Mouse (Mus musculus): Measurements from ENCODE around the gene Zfp759. TPM values are rescaled to one million over a fixed set of nuclear protein-coding genes. Genes with fewer than 3 reads are reported as not detected.
"Not testable (repeated sequence)": the region's sequence is repeated elsewhere in the genome, so short reads cannot be mapped to it uniquely, and the experiment has no call there.

Zfp759 gene
- polyA plus RNA-seq, 1 experiment, result 0.21 TPM

GRCm38 (mm10) chr13:67112096-67112495 is 9.4 kb upstream of the Zfp759 start:
- no peak for TF ChIP-seq CTCF (IDR thresholded peaks at IDR 0.05; ENCODE audit: insufficient read depth, low read length)
- no peak for TF ChIP-seq POLR2A (IDR thresholded peaks at IDR 0.05; ENCODE audit: borderline replicate concordance, extremely low read depth, low read depth, low read length)

GRCm38 (mm10) chr13:67113287-67113686 is 8.2 kb upstream of the Zfp759 start:
- WGBS, result 84% methylated on average over 2 of the region's 2 CpGs
- TF ChIP-seq POLR2A (IDR thresholded peaks at IDR 0.05; ENCODE audit: borderline replicate concordance, extremely low read depth, low read depth, low read length), result no peak
- no peak for TF ChIP-seq CTCF (IDR thresholded peaks at IDR 0.05; ENCODE audit: insufficient read depth, low read length)
- DNase-seq, result no peak
- Histone ChIP-seq H3K4me3 (replicated peaks; ENCODE audit: extremely low read depth, low read depth, low read length) (no peak overlapping the region), H3K4me1 (ENCODE audit: control insufficient read depth, insufficient read depth, low read length) (no peaks in the 10 kb centered on the region)

More at GRCm38 (mm10) chr13:67112096-67112495, 9.4 kb upstream of the Zfp759 start:
- Histone ChIP-seq H3K4me3 (replicated peaks; ENCODE audit: extremely low read depth, low read depth, low read length) (no peak overlapping the region), H3K4me1 (ENCODE audit: control insufficient read depth, insufficient read depth, low read length) (0 out of 2 replicates have a peak, but pooled peaks cover 2% of the 10 kb centered on the region)
- DNase-seq, result peak; percentile 22
- WGBS, result 80% methylated on average over 12 of the region's 12 CpGs

- DNase-seq; H3K4me1 ChIP-seq (ENCODE audit: control insufficient read depth, insufficient read depth, low read length): not testable (repeated sequence)
- WGBS, result 90% methylated on average over 8 of the region's 8 CpGs
Observed at GRCm38 (mm10) chr13:67116163-67116562, 5.3 kb upstream of the Zfp759 start, which contains the start of gene Rslcan18. Rslcan18 (minus strand) TSS chr13:67116263.

GRCm38 (mm10) chr13:67124460-67124859 is 3.0 kb downstream of the Zfp759 start:
- WGBS, result 89% methylated on average over 1 of the region's 1 CpGs
- no peak for DNase-seq
- Histone ChIP-seq H3K4me3 (replicated peaks; ENCODE audit: extremely low read depth, low read depth, low read length) (no peak overlapping the region), H3K4me1 (ENCODE audit: control insufficient read depth, insufficient read depth, low read length) (peaks cover 2% of the 10 kb centered on the region; the same call in 1 of the 2 replicates)
- TF ChIP-seq CTCF (IDR thresholded peaks at IDR 0.05; ENCODE audit: insufficient read depth, low read length), result no peak
- no peak for TF ChIP-seq POLR2A (IDR thresholded peaks at IDR 0.05; ENCODE audit: borderline replicate concordance, extremely low read depth, low read depth, low read length)

More at GRCm38 (mm10) chr13:67116163-67116562, 5.3 kb upstream of the Zfp759 start, which contains the start of gene Rslcan18:
- H3K4me3 ChIP-seq (replicated peaks; ENCODE audit: extremely low read depth, low read depth, low read length), result not testable (repeated sequence)

GRCm38 (mm10) chr13:67127507-67127906 is 6.0 kb downstream of the Zfp759 start:
- H3K4me3 ChIP-seq (replicated peaks; ENCODE audit: extremely low read depth, low read depth, low read length); DNase-seq; H3K4me1 ChIP-seq (ENCODE audit: control insufficient read depth, insufficient read depth, low read length): not testable (repeated sequence)
- 75% methylated on average over 10 of the region's 10 CpGs for WGBS

DNA sequence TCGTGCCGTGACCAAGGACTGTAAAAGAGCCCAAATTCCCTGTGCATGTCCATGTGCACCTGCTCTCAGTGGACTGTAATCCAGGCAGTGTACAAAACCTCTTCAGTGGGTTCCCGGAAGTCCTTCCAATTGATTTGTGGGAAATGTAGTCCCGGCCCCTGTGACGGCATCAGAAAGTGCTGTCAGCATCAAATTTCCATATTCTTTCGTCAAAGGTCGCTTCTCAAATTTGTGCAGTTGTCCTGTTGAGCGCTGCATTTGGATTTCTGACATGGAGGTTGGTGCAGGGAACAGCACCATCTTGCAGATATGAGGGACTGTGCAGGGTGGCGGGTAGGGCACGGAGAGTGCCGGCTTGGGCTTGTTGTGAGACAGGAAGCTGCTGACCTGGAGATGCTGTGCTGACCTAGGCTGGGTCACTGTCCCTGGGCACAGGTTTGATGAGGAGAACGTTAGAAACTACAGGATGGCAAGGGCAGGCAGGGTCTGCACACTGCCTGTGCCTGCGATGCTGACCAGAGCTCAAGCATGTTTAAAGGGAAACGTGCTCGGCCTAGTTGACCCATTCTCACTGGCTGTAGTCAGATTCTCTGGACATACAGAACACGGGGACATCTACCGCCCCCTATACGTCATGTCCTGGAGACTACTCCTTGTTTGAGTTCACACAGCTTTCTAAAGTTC is 6.7 kb downstream of the Zfp759 start:
- WGBS, result 1% methylated on average over 18 of the region's 18 CpGs
- no peak for TF ChIP-seq CTCF (IDR thresholded peaks at IDR 0.05; ENCODE audit: insufficient read depth, low read length)
- TF ChIP-seq POLR2A (IDR thresholded peaks at IDR 0.05; ENCODE audit: borderline replicate concordance, extremely low read depth, low read depth, low read length), result no peak
- Histone ChIP-seq H3K4me3 (replicated peaks; ENCODE audit: extremely low read depth, low read depth, low read length) (peak overlapping the region; percentile 94), H3K4me1 (ENCODE audit: control insufficient read depth, insufficient read depth, low read length) (peaks cover 2% of the 10 kb centered on the region; the same call in 1 of the 2 replicates)
- DNase-seq, result peak; percentile 85

GRCm38 (mm10) chr13:67166122-67166521 is 44.7 kb downstream of the Zfp759 start:
- H3K4me3 ChIP-seq (replicated peaks; ENCODE audit: extremely low read depth, low read depth, low read length); H3K4me1 ChIP-seq (ENCODE audit: control insufficient read depth, insufficient read depth, low read length): not testable (repeated sequence)
- WGBS, result 44% methylated on average over 4 of the region's 4 CpGs

DNA sequence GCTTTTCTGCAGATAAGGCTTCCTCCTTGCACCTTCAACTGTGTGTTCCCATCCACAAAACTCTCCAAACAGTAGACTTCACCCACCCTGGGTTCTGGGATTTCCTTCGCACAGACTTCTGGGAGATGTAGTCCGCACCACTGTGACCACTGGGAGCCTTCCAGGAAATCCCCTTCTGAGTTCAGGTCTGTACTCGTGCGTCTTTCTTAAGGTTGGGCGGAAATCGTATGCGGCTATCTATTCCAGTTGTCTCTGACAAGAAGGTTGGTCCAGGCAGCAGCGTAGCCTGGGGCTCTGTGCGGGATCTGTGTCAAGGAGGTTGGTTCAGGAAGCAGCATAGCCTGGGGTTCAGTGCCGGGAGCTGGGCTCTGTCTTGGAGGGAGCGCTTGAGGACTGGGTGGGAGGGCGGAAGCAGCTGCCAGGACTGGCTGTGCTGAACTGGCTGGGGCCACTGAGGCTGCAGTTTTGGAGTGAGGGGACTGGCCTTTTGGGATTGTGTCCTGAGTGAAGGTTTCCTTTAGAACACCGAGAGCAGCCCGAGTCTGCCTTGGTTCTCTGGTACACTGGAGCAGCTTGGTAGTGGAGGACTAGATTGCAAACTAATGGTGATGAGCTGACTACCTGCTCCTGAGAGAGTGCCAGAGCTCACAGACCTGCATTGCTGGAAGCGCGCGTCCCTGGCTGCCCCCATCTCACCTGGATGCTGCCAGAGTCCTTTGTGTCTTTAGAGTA is 51.7 kb downstream of the Zfp759 start, which contains the start of gene Rsl1:
Gene Rsl1, plus strand, starts transcription at position 192 of the 732 bp plus-strand sequence.
- DNase-seq, result peak; percentile 82
- H3K4me1 ChIP-seq (ENCODE audit: control insufficient read depth, insufficient read depth, low read length), result not testable (repeated sequence)
- H3K4me3 ChIP-seq (replicated peaks; ENCODE audit: extremely low read depth, low read depth, low read length), result peak within 1 kb of the TSS; percentile 96
- WGBS, result 1% methylated on average over 17 of the region's 17 CpGs

More at GRCm38 (mm10) chr13:67166122-67166521, 44.7 kb downstream of the Zfp759 start:
- not testable (repeated sequence) for DNase-seq

DNA sequence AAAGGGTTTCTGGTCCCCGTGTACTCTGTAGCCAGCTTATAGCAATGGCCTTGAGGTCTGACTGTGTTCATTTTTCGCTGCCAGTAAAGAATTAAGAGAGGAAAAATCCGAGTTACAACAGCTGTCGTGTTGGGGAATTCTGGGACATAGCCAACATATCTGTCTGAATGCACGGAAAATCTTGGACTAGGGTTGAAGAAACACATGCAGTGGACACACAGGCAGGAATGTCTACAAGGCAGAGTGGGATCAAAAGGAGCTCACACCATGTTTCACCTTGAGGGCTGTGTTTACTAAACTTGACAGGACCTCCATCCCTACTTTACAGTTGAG is 52.2 kb downstream of the Zfp759 start:
- no peaks in the 10 kb centered on the region for H3K4me1 ChIP-seq (ENCODE audit: control insufficient read depth, insufficient read depth, low read length)
- DNase-seq, result no peak

More for the DNA sequence above, 52.2 kb downstream of the Zfp759 start:
- peak overlapping the region; percentile 25 for H3K4me3 ChIP-seq (replicated peaks; ENCODE audit: extremely low read depth, low read depth, low read length)
- 15% methylated on average over 5 of the region's 5 CpGs for WGBS
- TF ChIP-seq CTCF (IDR thresholded peaks at IDR 0.05; ENCODE audit: insufficient read depth, low read length) (no peak), POLR2A (IDR thresholded peaks at IDR 0.05; ENCODE audit: borderline replicate concordance, extremely low read depth, low read depth, low read length) (no peak)

Other genes with a start within 250 kb of the Zfp759 start
- gene Gm10767, start 216.7 kb upstream of the Zfp759 start, polyA plus RNA-seq (2012; rRNA removed), result 0.07 and 0.32 TPM in 2 replicates
- 0.22 and 0.49 TPM in 2 replicates for gene Zfp712, start 60.5 kb upstream of the Zfp759 start, polyA plus RNA-seq (2012; rRNA removed)
- 0.10 and 0.14 TPM in 2 replicates for gene Zfp708, start 23.7 kb upstream of the Zfp759 start, polyA plus RNA-seq (2012; rRNA removed)
- gene Gm28557, start 13.1 kb upstream of the Zfp759 start, polyA plus RNA-seq (2012; rRNA removed), result 1.5 and 3.1 TPM in 2 replicates
- 0.05 and 0.12 TPM in 2 replicates for gene Rslcan18, start 5.4 kb upstream of the Zfp759 start, polyA plus RNA-seq (2012; rRNA removed)
- gene Rsl1, start 51.5 kb downstream of the Zfp759 start, polyA plus RNA-seq (2012; rRNA removed), result 0.37 and 2.2 TPM in 2 replicates
- 0.28 and 0.45 TPM in 2 replicates for gene Zfp455, start 72.8 kb downstream of the Zfp759 start, polyA plus RNA-seq (2012; rRNA removed)
- 0.38 and 0.83 TPM in 2 replicates for gene Zfp458, start 156.8 kb downstream of the Zfp759 start, polyA plus RNA-seq (2012; rRNA removed)
- gene Zfp457, start 184.8 kb downstream of the Zfp759 start, polyA plus RNA-seq (2012; rRNA removed), result 0.69 and 0.95 TPM in 2 replicates
- 0.65 and 1.1 TPM in 2 replicates for gene Zfp595, start 210.9 kb downstream of the Zfp759 start, polyA plus RNA-seq (2012; rRNA removed)
- gene Gm28044, start 238.9 kb downstream of the Zfp759 start, polyA plus RNA-seq (2012; rRNA removed), result not detected in 2 replicates
- gene Zfp953, start 238.9 kb downstream of the Zfp759 start, polyA plus RNA-seq (2012; rRNA removed), result 0.20 and 0.38 TPM in 2 replicates

Measured in lung, adult 2 months (tissue).